Mouse (Mus musculus) limb, embryonic 13.5 days (tissue): ENCODE results near the gene Mycbpap. TPM values are rescaled to one million over a fixed set of nuclear protein-coding genes. Genes with fewer than 3 reads are reported as not detected.

Source experiments
- ATAC-seq: fragments of 200-750 bp; cut with Nextera tagmentation; 2 replicates; pipeline ENCODE4 v1.8.0; 2017; ENCODE audit warnings: low read depth, moderate number of reproducible peaks, moderate TSS enrichment; ENCODE audit not compliant: low FRiP score
- H3K27ac ChIP-seq: fragments of 300-500 bp; sonication (generic); 2 replicates; pipeline ENCODE4 v1.5.1; 2015; ENCODE audit warnings: inconsistent platforms, mild to moderate bottlenecking, moderate library complexity
- H3K27me3 ChIP-seq: fragments of 300-500 bp; sonication (generic); 2 replicates; pipeline ENCODE4 v1.6.1; 2015; ENCODE audit warnings: mild to moderate bottlenecking, inconsistent platforms
- H3K36me3 ChIP-seq: fragments of 300-500 bp; sonication (generic); 2 replicates; pipeline ENCODE4 v1.6.1; 2015; ENCODE audit warnings: inconsistent platforms, mild to moderate bottlenecking, moderate library complexity
- H3K4me1 ChIP-seq: fragments of 300-500 bp; sonication (generic); 2 replicates; pipeline ENCODE4 v1.6.1; 2015; ENCODE audit warnings: inconsistent platforms
- H3K4me2 ChIP-seq: fragments of 300-500 bp; sonication (generic); replicated peaks from 2 replicates; pipeline ENCODE4 v1.6.1; 2015; ENCODE audit warnings: inconsistent platforms, mild to moderate bottlenecking, moderate library complexity
- H3K4me3 ChIP-seq: fragments of 300-500 bp; sonication (generic); 2 replicates; pipeline ENCODE4 v1.5.1; 2015; ENCODE audit warnings: moderate library complexity, mild to moderate bottlenecking, inconsistent platforms
- H3K9ac ChIP-seq: fragments of 300-500 bp; sonication (generic); 2 replicates; pipeline ENCODE4 v1.6.1; 2015; ENCODE audit warnings: mild to moderate bottlenecking, inconsistent platforms
- H3K9me3 ChIP-seq: fragments of 300-500 bp; sonication (generic); 2 replicates; pipeline ENCODE4 v1.6.1; 2016; ENCODE audit warnings: inconsistent platforms
- WGBS: fragments of 180-500 bp; shearing (Covaris S2); methylation state at CpG from one replicate; pipeline ENCODE4 v1.1.7; 2015; 5-methylcytosine and 5-hydroxymethylcytosine counted together
- polyA plus RNA-seq: library from polyadenylated mRNA; unstranded; fragments of >200 nt; fragmentation: Nextera tagmentation; extraction: Ambion mirVana; gene quantifications from 2 replicates; pipeline ENCODE4 v1.2.1, GENCODE M21; 2015

The Mycbpap gene
- polyA plus RNA-seq, 1 experiment from 2014 or later: 3.8 TPM

DNA sequence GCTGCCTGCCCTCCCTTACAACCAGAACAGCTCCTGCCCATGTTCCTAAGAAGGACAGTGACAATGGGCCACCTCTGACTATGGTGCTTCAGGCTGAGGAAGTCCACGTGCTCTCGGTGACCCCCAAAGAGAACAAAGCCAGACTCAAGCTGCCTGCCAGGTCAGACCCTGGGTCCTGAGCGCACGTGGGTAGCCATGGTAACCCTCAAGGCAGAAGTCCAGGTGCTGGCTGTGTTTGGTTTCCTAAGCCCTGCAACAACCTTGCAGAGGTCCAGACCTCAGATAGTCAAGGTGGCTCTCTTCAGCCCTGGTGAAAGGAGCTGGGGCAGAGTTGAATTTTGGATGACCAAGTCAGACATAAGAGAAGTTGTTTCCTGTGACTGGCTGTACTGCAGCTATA is 31.8 kb downstream of the Mycbpap start:
- Histone ChIP-seq H3K9ac (no peak overlapping the region; the same call in 1 of the 2 replicates), H3K4me2 (no peak overlapping the region), H3K27me3 (peaks cover 21% of the 10 kb centered on the region; the same call in 1 of the 2 replicates), H3K4me3 (no peak overlapping the region), H3K4me1 (peaks cover 26% of the 10 kb centered on the region), H3K9me3 (no peaks in the 10 kb centered on the region), H3K27ac (no peak overlapping the region), H3K36me3 (no peaks in the 10 kb centered on the region)
- ATAC-seq: no peak
- WGBS: 29% methylated on average over 4 of the region's 4 CpGs

DNA sequence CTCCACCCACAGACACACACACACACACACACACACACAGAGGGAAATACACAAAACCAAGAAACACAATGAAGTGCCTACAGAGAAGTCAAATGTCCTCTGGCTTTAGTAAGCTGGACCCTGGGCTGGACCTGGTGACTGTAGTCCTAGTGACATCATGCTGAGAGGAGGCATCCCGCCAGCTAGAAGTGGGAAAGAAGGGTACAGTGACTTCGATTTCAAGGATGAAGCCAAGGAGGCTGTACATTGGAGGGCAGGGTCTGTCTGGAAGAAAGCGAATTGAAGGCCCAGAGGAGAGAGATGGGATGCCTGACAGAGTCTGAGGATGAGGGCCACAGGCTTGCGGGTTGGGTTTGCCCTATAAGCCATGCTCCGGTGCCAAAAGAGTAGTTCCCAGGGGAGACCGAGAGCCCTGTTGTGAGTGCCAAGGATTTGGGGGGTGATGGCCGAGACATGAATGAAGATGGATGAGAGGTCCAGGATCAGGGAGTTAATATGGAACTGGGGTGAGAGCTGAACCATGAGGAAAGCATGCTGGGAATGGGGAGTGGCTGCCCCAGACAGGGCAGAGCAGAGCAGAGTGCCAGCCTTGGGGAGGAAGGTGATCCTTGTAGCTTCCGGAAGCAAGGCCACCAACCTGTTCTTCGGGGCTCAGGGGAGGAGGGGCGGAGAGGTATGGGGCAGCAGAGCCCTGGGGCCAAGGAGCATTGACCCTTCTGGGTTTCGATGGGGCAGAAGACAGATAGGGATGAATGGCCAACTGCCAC is 32.6 kb downstream of the Mycbpap start:
- Histone ChIP-seq H3K4me2 (no peak overlapping the region), H3K9ac (no peak overlapping the region), H3K27ac (no peak overlapping the region), H3K27me3 (peaks cover 21% of the 10 kb centered on the region; the same call in 1 of the 2 replicates), H3K4me1 (peaks cover 26% of the 10 kb centered on the region), H3K9me3 (no peaks in the 10 kb centered on the region), H3K36me3 (no peaks in the 10 kb centered on the region), H3K4me3 (no peak overlapping the region)
- ATAC-seq: no peak
- 80% methylated on average over 11 of the region's 11 CpGs for WGBS

GRCm38 (mm10) chr11:94486001-94486400 is 35.5 kb downstream of the Mycbpap start, which contains the start of gene Spata20:
Gene Spata20 (minus strand): TSS chr11:94486179.
- ATAC-seq: peak; percentile 84
- Histone ChIP-seq H3K27me3 (peaks cover 16% of the 10 kb centered on the region; the same call in 1 of the 2 replicates), H3K9me3 (no peaks in the 10 kb centered on the region), H3K36me3 (no peaks in the 10 kb centered on the region), H3K4me3 (peak within 1 kb of the TSS; percentile 21), H3K9ac (no peak within 1 kb of the TSS; the same call in 1 of the 2 replicates), H3K27ac (no peak within 1 kb of the TSS), H3K4me2 (peak within 1 kb of the TSS; percentile 53), H3K4me1 (peaks cover 17% of the 10 kb centered on the region)
- 4% methylated on average over 24 of the region's 24 CpGs for WGBS

DNA sequence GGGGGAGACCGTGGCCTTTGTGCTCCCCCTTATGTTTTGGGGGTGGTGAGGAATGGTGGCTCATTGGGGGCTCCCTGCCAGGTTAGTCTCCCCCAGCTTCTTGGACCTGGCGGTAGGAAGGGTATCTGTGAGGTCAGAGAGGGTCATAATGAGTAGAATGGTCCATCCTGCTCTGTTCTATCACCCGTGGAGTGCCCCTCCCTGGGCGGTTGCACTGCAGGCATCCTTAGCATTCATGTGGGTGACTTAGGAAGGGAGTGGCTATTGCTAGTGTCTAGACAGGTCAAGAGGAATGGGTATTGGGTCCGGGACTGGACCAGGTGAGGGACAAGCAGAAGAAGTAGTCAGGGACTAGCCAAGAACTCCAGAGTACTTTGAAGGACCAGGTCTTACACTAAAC is 36.3 kb downstream of the Mycbpap start:
- no peak for ATAC-seq
- H3K4me2 ChIP-seq: no peak overlapping the region
- no peaks in the 10 kb centered on the region for H3K36me3 ChIP-seq
- H3K9ac ChIP-seq: no peak overlapping the region
- no peaks in the 10 kb centered on the region for H3K9me3 ChIP-seq
- H3K4me3 ChIP-seq: no peak overlapping the region
- H3K4me1 ChIP-seq: peaks cover 11% of the 10 kb centered on the region; the same call in 1 of the 2 replicates
- 83% methylated on average over 5 of the region's 5 CpGs for WGBS
- no peak overlapping the region for H3K27ac ChIP-seq
- H3K27me3 ChIP-seq: peaks cover 16% of the 10 kb centered on the region; the same call in 1 of the 2 replicates

- Histone ChIP-seq H3K36me3 (no peaks in the 10 kb centered on the region), H3K9ac (no peak overlapping the region), H3K4me3 (no peak overlapping the region), H3K27ac (no peak overlapping the region), H3K4me2 (no peak overlapping the region), H3K4me1 (peaks cover 6% of the 10 kb centered on the region; the same call in 1 of the 2 replicates), H3K27me3 (peaks cover 16% of the 10 kb centered on the region; the same call in 1 of the 2 replicates), H3K9me3 (no peaks in the 10 kb centered on the region)
- WGBS: 89% methylated on average over 9 of the region's 9 CpGs
- no peak for ATAC-seq
Observed at GRCm38 (mm10) chr11:94484636-94485035, 36.9 kb downstream of the Mycbpap start.

DNA sequence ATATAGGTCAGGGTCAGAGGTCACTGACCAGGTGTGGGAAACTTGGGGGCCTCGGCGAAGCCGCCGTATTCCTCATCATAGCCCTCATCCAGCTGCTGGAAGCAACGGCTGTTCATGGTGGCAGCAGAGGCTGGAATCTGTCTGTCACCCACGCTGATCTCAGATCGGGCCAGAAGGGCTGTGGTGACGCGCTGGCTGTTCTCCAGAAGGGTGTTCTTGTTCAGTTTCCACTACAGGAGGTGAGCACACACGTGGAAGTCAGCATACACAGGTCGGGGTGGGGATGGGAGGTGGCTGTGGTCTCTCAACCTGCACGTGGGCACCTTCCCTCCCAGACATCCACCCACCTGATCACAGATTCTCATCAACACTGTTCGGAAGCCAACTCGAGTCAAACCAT is 37.6 kb downstream of the Mycbpap start:
- Histone ChIP-seq H3K36me3 (no peaks in the 10 kb centered on the region), H3K9ac (no peak overlapping the region), H3K4me2 (no peak overlapping the region), H3K4me1 (peaks cover 4% of the 10 kb centered on the region; the same call in 1 of the 2 replicates), H3K9me3 (no peaks in the 10 kb centered on the region), H3K4me3 (no peak overlapping the region), H3K27ac (no peak overlapping the region), H3K27me3 (peaks cover 16% of the 10 kb centered on the region; the same call in 1 of the 2 replicates)
- 58% methylated on average over 14 of the region's 14 CpGs for WGBS
- no peak for ATAC-seq

DNA sequence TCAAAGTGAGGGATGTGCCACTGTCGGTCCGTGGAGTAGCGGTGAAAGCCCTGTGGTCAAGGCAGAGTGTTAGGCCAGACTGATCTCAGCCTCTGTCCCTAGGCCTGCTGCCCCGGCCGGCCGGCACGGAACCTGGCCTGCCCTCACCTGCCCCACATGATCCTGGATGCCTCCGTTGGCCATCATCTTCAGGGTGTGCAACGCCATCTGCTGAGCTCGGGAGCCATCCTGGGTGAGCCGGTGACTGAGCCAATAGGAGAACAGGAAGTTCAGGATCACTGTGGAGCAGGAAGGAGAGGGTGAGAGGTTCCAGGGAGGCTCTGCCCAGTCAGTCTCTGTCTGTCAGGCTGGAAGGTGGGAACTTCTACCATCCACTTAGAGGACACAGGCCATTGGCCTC is 38.1 kb downstream of the Mycbpap start:
- H3K4me3 ChIP-seq: no peak overlapping the region
- no peak for ATAC-seq
- H3K4me1 ChIP-seq: peaks cover 4% of the 10 kb centered on the region; the same call in 1 of the 2 replicates
- no peak overlapping the region for H3K4me2 ChIP-seq
- H3K36me3 ChIP-seq: no peaks in the 10 kb centered on the region
- no peak overlapping the region for H3K27ac ChIP-seq
- no peak overlapping the region for H3K9ac ChIP-seq
- H3K9me3 ChIP-seq: no peaks in the 10 kb centered on the region
- peaks cover 16% of the 10 kb centered on the region; the same call in 1 of the 2 replicates for H3K27me3 ChIP-seq
- WGBS: 69% methylated on average over 11 of the region's 11 CpGs

GRCm38 (mm10) chr11:94482738-94483137 is 38.8 kb downstream of the Mycbpap start:
- ATAC-seq: no peak
- no peak overlapping the region for H3K4me3 ChIP-seq
- no peak overlapping the region for H3K9ac ChIP-seq
- H3K27me3 ChIP-seq: peaks cover 21% of the 10 kb centered on the region
- 93% methylated on average over 11 of the region's 11 CpGs for WGBS
- H3K4me1 ChIP-seq: peaks cover 5% of the 10 kb centered on the region
- no peak overlapping the region for H3K4me2 ChIP-seq
- H3K9me3 ChIP-seq: no peaks in the 10 kb centered on the region
- H3K36me3 ChIP-seq: no peaks in the 10 kb centered on the region
- H3K27ac ChIP-seq: no peak overlapping the region

DNA sequence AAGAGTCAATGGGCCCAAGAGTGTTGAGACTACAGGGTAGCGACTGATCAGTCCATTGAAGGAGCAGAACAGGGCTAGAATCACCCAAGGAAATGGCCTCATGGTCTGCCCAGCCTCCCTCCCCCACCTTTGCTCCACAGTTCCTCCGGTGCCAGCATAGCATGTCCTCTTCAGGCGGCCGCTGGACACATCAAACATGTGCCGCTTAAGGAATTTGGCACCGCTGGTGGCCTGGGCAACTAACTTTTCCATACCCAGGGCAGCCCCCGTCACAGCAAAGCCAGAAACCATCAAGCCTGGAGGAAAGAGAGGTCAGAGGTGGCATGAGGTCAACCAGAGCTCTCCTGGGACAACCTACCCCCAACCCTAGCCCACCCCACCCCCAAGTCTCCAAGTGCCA is 39.6 kb downstream of the Mycbpap start:
- peaks cover 13% of the 10 kb centered on the region for H3K4me1 ChIP-seq
- H3K9ac ChIP-seq: no peak overlapping the region
- no peak for ATAC-seq
- H3K9me3 ChIP-seq: no peaks in the 10 kb centered on the region
- 91% methylated on average over 7 of the region's 7 CpGs for WGBS
- no peaks in the 10 kb centered on the region for H3K36me3 ChIP-seq
- H3K27me3 ChIP-seq: peaks cover 24% of the 10 kb centered on the region
- no peak overlapping the region for H3K27ac ChIP-seq
- H3K4me3 ChIP-seq: no peak overlapping the region
- no peak overlapping the region for H3K4me2 ChIP-seq

DNA sequence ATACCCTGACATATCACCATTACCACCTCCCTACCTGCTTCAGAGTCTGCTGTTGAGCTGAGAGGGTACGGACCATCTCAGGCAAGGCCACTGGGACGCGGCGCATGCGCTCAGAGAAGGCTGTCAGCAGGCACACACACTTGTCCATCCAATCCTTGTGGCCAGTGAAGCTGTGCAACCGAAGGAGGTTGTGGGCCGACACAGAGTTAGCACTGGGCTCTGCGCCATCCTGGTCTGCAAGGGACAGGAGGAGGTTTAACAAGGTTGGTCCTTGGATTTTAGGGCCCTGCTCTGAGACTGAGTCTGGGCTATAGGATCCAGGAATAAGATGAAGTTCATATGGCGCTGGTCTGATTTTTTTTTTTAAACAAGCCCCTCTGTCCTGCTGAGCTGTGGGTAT is 41.2 kb downstream of the Mycbpap start:
- no peak overlapping the region for H3K9ac ChIP-seq
- WGBS: 88% methylated on average over 9 of the region's 9 CpGs
- peaks cover 24% of the 10 kb centered on the region for H3K27me3 ChIP-seq
- no peaks in the 10 kb centered on the region for H3K36me3 ChIP-seq
- no peaks in the 10 kb centered on the region for H3K9me3 ChIP-seq
- H3K4me3 ChIP-seq: no peak overlapping the region
- H3K4me1 ChIP-seq: peaks cover 20% of the 10 kb centered on the region
- H3K4me2 ChIP-seq: no peak overlapping the region
- H3K27ac ChIP-seq: no peak overlapping the region
- ATAC-seq: no peak

- no peaks in the 10 kb centered on the region for H3K9me3 ChIP-seq
- ATAC-seq: no peak
- H3K27me3 ChIP-seq: peaks cover 22% of the 10 kb centered on the region
- peaks cover 30% of the 10 kb centered on the region for H3K4me1 ChIP-seq
- 49% methylated on average over 6 of the region's 6 CpGs for WGBS
- H3K4me3 ChIP-seq: no peak overlapping the region
- no peak overlapping the region for H3K4me2 ChIP-seq
- H3K27ac ChIP-seq: no peak overlapping the region
- H3K36me3 ChIP-seq: no peaks in the 10 kb centered on the region
- H3K9ac ChIP-seq: peak overlapping the region; percentile 39; the same call in 1 of the 2 replicates
Observed at GRCm38 (mm10) chr11:94477651-94478050, 43.9 kb downstream of the Mycbpap start.

DNA sequence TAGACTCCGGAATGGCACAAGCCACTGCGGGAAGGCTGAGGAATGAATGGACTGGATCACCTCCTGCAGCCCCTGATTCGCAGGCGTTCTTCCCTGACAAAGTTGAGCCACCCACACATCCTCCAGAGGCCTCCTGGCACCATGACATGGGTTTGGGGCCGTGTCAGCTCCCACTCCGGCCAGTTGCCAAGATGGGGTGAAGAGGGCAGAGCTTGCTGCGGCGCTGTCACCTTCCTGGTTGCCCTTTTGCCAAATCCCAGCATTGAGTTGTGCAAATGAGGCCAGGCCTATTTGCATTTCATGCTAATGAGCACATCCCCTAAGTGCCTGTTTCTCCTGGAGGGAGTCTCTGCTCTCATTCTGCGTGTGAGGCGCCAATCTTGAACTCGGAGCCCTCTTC is 45.8 kb downstream of the Mycbpap start:
- no peak overlapping the region for H3K9ac ChIP-seq
- no peak overlapping the region for H3K4me3 ChIP-seq
- no peaks in the 10 kb centered on the region for H3K9me3 ChIP-seq
- no peak for ATAC-seq
- no peak overlapping the region for H3K4me2 ChIP-seq
- no peaks in the 10 kb centered on the region for H3K36me3 ChIP-seq
- H3K27me3 ChIP-seq: peaks cover 22% of the 10 kb centered on the region
- no peak overlapping the region for H3K27ac ChIP-seq
- H3K4me1 ChIP-seq: peaks cover 39% of the 10 kb centered on the region
- WGBS: 24% methylated on average over 11 of the region's 11 CpGs
